Mouse (Mus musculus) spleen, adult 2 months (tissue): ENCODE data around the gene 1700016D06Rik.

Experiments used
- CTCF ChIP-seq: fragments of 200-500 bp; IDR thresholded peaks from 2 replicates; pipeline ENCODE4 v1.5.1; 2011; ENCODE audit warnings: mild to moderate bottlenecking, inconsistent platforms; ENCODE audit not compliant: insufficient read depth, insufficient read length, insufficient replicate concordance; ENCODE audit errors: extremely low read depth
- POLR2A ChIP-seq: fragments of 200-500 bp; IDR thresholded peaks from 2 replicates; pipeline ENCODE4 v1.6.1; 2011; ENCODE audit warnings: low read depth, low read length, inconsistent platforms

DNA sequence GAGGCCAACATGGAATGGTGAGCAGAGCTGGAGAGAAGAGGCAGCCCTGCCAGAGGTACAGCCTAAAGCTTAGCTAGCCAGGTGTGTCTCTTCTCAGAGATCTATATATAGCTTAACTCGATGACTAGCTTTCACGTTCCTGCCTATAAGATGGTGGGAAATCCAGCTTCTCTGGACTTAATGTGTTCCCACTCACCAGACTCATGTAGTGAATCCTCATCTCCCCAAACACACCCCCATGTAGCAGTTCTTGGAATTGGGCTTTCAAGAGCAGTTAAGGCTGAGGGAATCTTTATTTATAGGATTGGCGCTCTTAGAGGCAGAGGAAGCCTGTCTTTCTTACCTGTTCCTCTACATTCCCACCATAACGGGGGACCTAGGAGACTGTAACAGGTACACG lies 13.6 kb downstream of the 1700016D06Rik start:
- no peak for TF ChIP-seq CTCF
- TF ChIP-seq POLR2A, result no peak
